Mouse (Mus musculus): ENCODE measurements at regions not wholly inside any gene's neighbourhood (a gene's known extent, or its start where the extent isn't known, plus 50 kb on each side); places are given as distances from the start of the nearest gene placed in this dataset.

DNA sequence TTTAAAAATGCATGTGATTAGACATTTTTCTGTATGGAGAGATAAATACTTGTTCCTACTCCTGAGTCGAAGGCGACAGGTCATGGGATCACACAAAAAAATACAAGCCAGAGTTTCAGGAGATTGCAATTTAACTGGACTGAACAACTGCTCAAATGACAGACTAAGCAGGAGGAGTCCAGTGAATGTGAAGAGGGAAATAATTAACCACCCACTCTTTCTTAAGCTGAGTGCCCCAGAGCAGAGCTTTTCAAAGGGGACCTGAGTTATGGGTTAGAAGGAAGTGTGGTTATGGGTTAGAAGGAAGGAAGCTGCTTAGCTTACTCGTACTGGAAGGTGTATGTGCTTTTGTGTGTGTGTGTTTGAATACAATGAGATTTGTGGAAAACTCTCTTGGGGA lies 307.1 kb upstream of the Pfkp start:
- TF ChIP-seq NRF1 (IDR thresholded peaks at IDR 0.05; ENCODE audit: insufficient read depth, low read depth, low read length, poor library complexity, severe bottlenecking) (no peak), ZC3H11A (IDR thresholded peaks at IDR 0.05; ENCODE audit: low read depth, low read length) (no peak), MXI1 (IDR thresholded peaks at IDR 0.05; ENCODE audit: low read depth, low read length) (no peak), POLR2AphosphoS2 (IDR thresholded peaks at IDR 0.05; ENCODE audit: low read length) (no peak), JUND (IDR thresholded peaks at IDR 0.05; ENCODE audit: low read depth, low read length) (no peak), GABPA (IDR thresholded peaks at IDR 0.05; ENCODE audit: low read depth, low read length) (no peak), SIN3A (IDR thresholded peaks at IDR 0.05; ENCODE audit: low read length) (no peak), RCOR1 (IDR thresholded peaks at IDR 0.05; ENCODE audit: low read depth, low read length) (no peak), EP300 (IDR thresholded peaks at IDR 0.05; ENCODE audit: low read depth in 1 of 2, low read length in 2 of 2) (no peak), CHD1 (IDR thresholded peaks at IDR 0.05; ENCODE audit: low read depth, low read length) (no peak), CHD2 (IDR thresholded peaks at IDR 0.05; ENCODE audit: low read length) (no peak), MYC (IDR thresholded peaks at IDR 0.05; ENCODE audit: low read depth, low read length) (no peak), BHLHE40 (IDR thresholded peaks at IDR 0.05; ENCODE audit: borderline replicate concordance, low read depth, low read length) (no peak), TCF12 (IDR thresholded peaks at IDR 0.05; ENCODE audit: low read depth, low read length) (no peak), USF2 (IDR thresholded peaks at IDR 0.05; ENCODE audit: borderline replicate concordance in 1 of 2, insufficient read depth in 1 of 2, low read depth in 1 of 2, low read length in 2 of 2) (no peak), MAZ (IDR thresholded peaks at IDR 0.05; ENCODE audit: low read depth, low read length) (no peak), E2F4 (IDR thresholded peaks at IDR 0.05; ENCODE audit: borderline replicate concordance, low read depth, low read length) (no peak), ZKSCAN1 (IDR thresholded peaks at IDR 0.05; ENCODE audit: low read depth, low read length) (no peak), CTCF (IDR thresholded peaks at IDR 0.05 in 2 of 3, conservative IDR thresholded peaks at IDR 0.05 in 1 of 3; ENCODE audit: control insufficient read depth in 1 of 3, insufficient read depth in 1 of 3, low read depth in 2 of 3, low read length in 3 of 3, poor library complexity in 1 of 3, severe bottlenecking in 1 of 3) (no peak)
- DNase-seq (ENCODE audit: low read depth, low spot score) = no peak
- Histone ChIP-seq H3K36me3 (ENCODE audit: control insufficient read depth in 1 of 2, insufficient read depth in 2 of 2, low read length in 2 of 2) (no peaks in the 10 kb centered on the region), H3K27me3 (ENCODE audit: control insufficient read depth in 1 of 2, insufficient read depth in 2 of 2, low read length in 2 of 2) (no peaks in the 10 kb centered on the region), H3K4me1 (ENCODE audit: control insufficient read depth in 1 of 2, insufficient read depth in 2 of 2, low read length in 2 of 2) (no peaks in the 10 kb centered on the region), H3K9ac (ENCODE audit: control insufficient read depth, low read depth, low read length, poor library complexity, severe bottlenecking) (no peak overlapping the region), H3K79me2 (ENCODE audit: control insufficient read depth, insufficient read depth, low read length, poor library complexity) (no peaks in the 10 kb centered on the region), H3K27ac (ENCODE audit: control insufficient read depth, low read depth, low read length) (no peak overlapping the region), H3K4me3 (ENCODE audit: control insufficient read depth in 1 of 2, insufficient read depth in 1 of 2, low read depth in 2 of 2, low read length in 2 of 2) (no peak overlapping the region), H3K9me3 (replicated peaks; ENCODE audit: insufficient read depth, low read length) (no peaks in the 10 kb centered on the region)

DNA sequence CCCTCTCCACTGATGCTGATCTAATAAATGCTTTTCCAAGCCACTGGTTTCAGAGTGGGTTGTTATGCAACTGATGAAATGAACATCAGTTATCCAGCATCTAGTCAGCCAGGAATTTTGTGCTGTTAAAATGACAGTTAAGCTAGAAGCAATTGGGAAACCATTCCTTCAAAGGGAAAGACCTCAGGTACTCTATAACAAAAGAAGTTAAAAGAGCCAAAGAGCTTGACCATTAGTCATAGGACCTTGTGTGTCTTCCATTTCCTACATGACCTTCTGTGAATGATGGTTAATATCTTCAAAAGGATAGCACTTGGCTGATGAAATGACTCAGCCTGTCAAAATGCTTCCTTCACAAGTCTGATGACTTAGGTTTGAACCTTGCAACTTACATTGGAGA lies 275.6 kb upstream of the Pfkp start:
- Histone ChIP-seq H3K27me3 (ENCODE audit: control insufficient read depth in 1 of 2, insufficient read depth in 2 of 2, low read length in 2 of 2) (no peaks in the 10 kb centered on the region), H3K9ac (ENCODE audit: control insufficient read depth, low read depth, low read length, poor library complexity, severe bottlenecking) (no peak overlapping the region), H3K79me2 (ENCODE audit: control insufficient read depth, insufficient read depth, low read length, poor library complexity) (no peaks in the 10 kb centered on the region), H3K9me3 (replicated peaks; ENCODE audit: insufficient read depth, low read length) (no peaks in the 10 kb centered on the region), H3K36me3 (ENCODE audit: control insufficient read depth in 1 of 2, insufficient read depth in 2 of 2, low read length in 2 of 2) (no peaks in the 10 kb centered on the region), H3K4me3 (ENCODE audit: control insufficient read depth in 1 of 2, insufficient read depth in 1 of 2, low read depth in 2 of 2, low read length in 2 of 2) (no peak overlapping the region), H3K27ac (ENCODE audit: control insufficient read depth, low read depth, low read length) (no peak overlapping the region), H3K4me1 (ENCODE audit: control insufficient read depth in 1 of 2, insufficient read depth in 2 of 2, low read length in 2 of 2) (no peaks in the 10 kb centered on the region; a peak in 1 of 4 replicates)
- DNase-seq (ENCODE audit: low read depth, low spot score) = no peak
- no peak for TF ChIP-seq MAX (IDR thresholded peaks at IDR 0.05; ENCODE audit: low read length)
